Mouse (Mus musculus): ENCODE measurements around the gene Plekhh1. TPM values are rescaled to one million over a fixed set of nuclear protein-coding genes. Genes with fewer than 3 reads are reported as not detected.

Gene Plekhh1
- total and polyA plus RNA-seq, 3 experiments: 0.27 to 1.9 (median 0.69) TPM

DNA sequence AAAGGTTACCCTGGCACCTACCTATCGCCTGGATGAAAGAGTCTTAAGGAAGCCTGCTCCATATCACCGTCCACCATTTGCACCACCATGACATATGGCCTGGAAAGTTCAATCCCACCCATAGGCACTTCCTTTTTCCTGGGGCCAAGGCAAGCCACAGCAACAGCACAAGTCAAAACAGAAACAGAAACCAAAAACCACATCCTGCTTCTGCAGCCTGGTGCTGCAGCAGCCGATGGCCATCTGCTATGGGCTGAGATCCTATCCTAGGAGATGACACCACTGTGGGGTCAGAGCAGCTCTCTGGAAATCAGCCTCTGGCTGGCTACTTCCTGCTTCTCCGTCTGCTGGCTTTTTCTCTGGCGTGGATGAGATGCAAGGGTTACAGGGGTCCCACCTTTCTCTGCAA, 48.3 kb upstream of the Plekhh1 start:
- Histone ChIP-seq H3K27ac (ENCODE audit: insufficient read depth, low read depth) (peak overlapping the region; percentile 69), H3K4me1 (ENCODE audit: control insufficient read depth in 1 of 2, insufficient read depth in 2 of 2) (peaks cover 20 to 65% of the 10 kb centered on the region in 2 experiments), H3K4me3 (replicated peaks in 1 of 3; ENCODE audit: low read depth in 2 of 3, low read length in 2 of 3, poor library complexity in 1 of 3) (peak overlapping the region; percentile 64 to 72 (median 68)), H3K36me3 (replicated peaks in 1 of 2; ENCODE audit: control insufficient read depth in 1 of 2, insufficient read depth in 1 of 2, low read length in 1 of 2) (peaks cover 7 to 15% of the 10 kb centered on the region in 2 experiments), H3K79me2 (replicated peaks; ENCODE audit: control insufficient read depth, extremely low read depth, insufficient read depth, poor library complexity, severe bottlenecking) (0 out of 2 replicates have a peak, but pooled peaks cover 2% of the 10 kb centered on the region), H3K9ac (ENCODE audit: insufficient read depth, low read depth) (peak overlapping the region; percentile 45), H3K27me3 (replicated peaks) (no peaks in the 10 kb centered on the region), H3K9me3 (replicated peaks; ENCODE audit: low read length) (no peaks in the 10 kb centered on the region), H3K4me2 (ENCODE audit: insufficient read depth, low read depth, poor library complexity, severe bottlenecking) (peak overlapping the region; percentile 90)
- peak; percentile 89 for TF ChIP-seq SIN3A (IDR thresholded peaks at IDR 0.05; ENCODE audit: low read length)
- TF ChIP-seq RCOR1 (conservative IDR thresholded peaks at IDR 0.05; ENCODE audit: low read depth, low read length): peak; percentile 95
- TF ChIP-seq RAD21 (IDR thresholded peaks at IDR 0.05; ENCODE audit: low read depth, low read length): no peak; the same call in 1 of the 2 replicates
- peak; percentile 46; the same call in 1 of the 2 replicates for TF ChIP-seq NRF1 (IDR thresholded peaks at IDR 0.05; ENCODE audit: low read depth, low read length)
- no peak for TF ChIP-seq ZC3H11A (IDR thresholded peaks at IDR 0.05; ENCODE audit: low read depth, low read length)
- peak; percentile 65 for TF ChIP-seq ZNF384 (IDR thresholded peaks at IDR 0.05; ENCODE audit: low read depth, low read length)
- 0 out of 2 replicates have a peak, but pooled peaks have one; percentile 22 for TF ChIP-seq KAT2A (IDR thresholded peaks at IDR 0.05; ENCODE audit: insufficient replicate concordance, low read length)
- TF ChIP-seq JUND (conservative IDR thresholded peaks at IDR 0.05; ENCODE audit: low read depth, low read length): peak; percentile 48; the same call in 1 of the 2 replicates
- peak; percentile 99 for TF ChIP-seq IRF4 (IDR thresholded peaks at IDR 0.05; ENCODE audit: low read depth, low read length)
- peak; percentile 25; the same call in 1 of the 2 replicates for TF ChIP-seq SMC3 (IDR thresholded peaks at IDR 0.05; ENCODE audit: low read depth, low read length)
- no peak for TF ChIP-seq POLR2AphosphoS2 (IDR thresholded peaks at IDR 0.05; ENCODE audit: low read depth, low read length)
- peak; percentile 99 for TF ChIP-seq TCF12 (IDR thresholded peaks at IDR 0.05; ENCODE audit: low read depth, low read length)
- TF ChIP-seq USF1 (IDR thresholded peaks at IDR 0.05; ENCODE audit: low read depth, low read length): no peak
- peak; percentile 71; the same call in 1 of the 2 replicates for TF ChIP-seq MAFK (IDR thresholded peaks at IDR 0.05; ENCODE audit: insufficient replicate concordance, low read length)
- no peak for TF ChIP-seq ZKSCAN1 (IDR thresholded peaks at IDR 0.05; ENCODE audit: borderline replicate concordance, low read depth, low read length)
- peak; percentile 57; the same call in 1 of the 2 replicates for TF ChIP-seq TBP (conservative IDR thresholded peaks at IDR 0.05; ENCODE audit: low read depth, low read length)
- TF ChIP-seq MAX (IDR thresholded peaks at IDR 0.05; ENCODE audit: low read length): peak; percentile 78; the same call in 1 of the 2 replicates
- peak; percentile 60; the same call in 1 of the 2 replicates for TF ChIP-seq POLR2A (IDR thresholded peaks at IDR 0.05; ENCODE audit: low read depth, low read length)
- peak; percentile 84 for TF ChIP-seq MYC (IDR thresholded peaks at IDR 0.05; ENCODE audit: low read depth, low read length)
- TF ChIP-seq USF2 (conservative IDR thresholded peaks at IDR 0.05; ENCODE audit: low read depth, low read length): no peak
- peak; percentile 34; the same call in 1 of the 2 replicates for TF ChIP-seq MXI1 (IDR thresholded peaks at IDR 0.05; ENCODE audit: low read depth, low read length)
- TF ChIP-seq ELF1 (IDR thresholded peaks at IDR 0.05; ENCODE audit: low read depth, low read length): peak; percentile 86
- TF ChIP-seq E2F4 (IDR thresholded peaks at IDR 0.05; ENCODE audit: insufficient replicate concordance, low read depth, low read length): no peak
- no peak for TF ChIP-seq MAZ (IDR thresholded peaks at IDR 0.05; ENCODE audit: low read depth, low read length)
- peak; percentile 94 for TF ChIP-seq MEF2A (IDR thresholded peaks at IDR 0.05; ENCODE audit: borderline replicate concordance, low read depth, low read length)
- no peak for TF ChIP-seq CHD1 (IDR thresholded peaks at IDR 0.05; ENCODE audit: low read depth, low read length)
- TF ChIP-seq UBTF (IDR thresholded peaks at IDR 0.05; ENCODE audit: low read depth, low read length): no peak
- peak; percentile 73 for TF ChIP-seq NELFE (IDR thresholded peaks at IDR 0.05; ENCODE audit: low read depth, low read length)
- TF ChIP-seq CTCF (conservative IDR thresholded peaks at IDR 0.05 in 1 of 2, IDR thresholded peaks at IDR 0.05 in 1 of 2; ENCODE audit: low read depth in 2 of 2, low read length in 2 of 2): no peak
- peak; percentile 84 for TF ChIP-seq JUN (IDR thresholded peaks at IDR 0.05; ENCODE audit: insufficient read depth, low read depth, low read length)
- peak; percentile 76; the same call in 1 of the 2 replicates for TF ChIP-seq ZMIZ1 (IDR thresholded peaks at IDR 0.05; ENCODE audit: low read depth, low read length)
- peak; percentile 99 for TF ChIP-seq EP300 (IDR thresholded peaks at IDR 0.05; ENCODE audit: low read length)
- TF ChIP-seq ETS1 (conservative IDR thresholded peaks at IDR 0.05; ENCODE audit: low read depth, low read length): peak; percentile 96
- peak; percentile 51 for TF ChIP-seq HCFC1 (IDR thresholded peaks at IDR 0.05; ENCODE audit: low read depth, low read length)
- TF ChIP-seq GABPA (IDR thresholded peaks at IDR 0.05; ENCODE audit: insufficient replicate concordance, low read depth, low read length): no peak
- TF ChIP-seq CHD2 (IDR thresholded peaks at IDR 0.05; ENCODE audit: low read length): peak; percentile 82
- peak; percentile 83 for TF ChIP-seq BHLHE40 (IDR thresholded peaks at IDR 0.05; ENCODE audit: low read depth, low read length)
- no peak for TF ChIP-seq PAX5 (IDR thresholded peaks at IDR 0.05; ENCODE audit: low read length)
- dilution Hi-C loops (cut with MboI; ENCODE audit: extremely low pct_ligation_motif_present, extremely low pct_unique_long_range_greater_than_20kb, low sequenced_read_pairs): no loop called here
- in situ Hi-C loops (cut with MboI; ENCODE audit: low pct_ligation_motif_present, low pct_unique_long_range_greater_than_20kb, low sequenced_read_pairs): no loop called here
- DNase-seq (ENCODE audit: extremely low read depth): peak; percentile 92
